Mouse (Mus musculus) heart, postnatal 0 days (tissue): Measurements from ENCODE around the gene Erlin1.

ENCODE experiments used
- CTCF ChIP-seq: IDR thresholded peaks from 2 replicates; pipeline ENCODE4 v1.5.1; 2016; ENCODE audit warnings: antibody characterized with exemption, control low read depth, low read depth
- EP300 ChIP-seq: IDR thresholded peaks from 2 replicates; pipeline ENCODE4 v1.6.1; 2016; ENCODE audit warnings: antibody characterized with exemption, low read depth

DNA sequence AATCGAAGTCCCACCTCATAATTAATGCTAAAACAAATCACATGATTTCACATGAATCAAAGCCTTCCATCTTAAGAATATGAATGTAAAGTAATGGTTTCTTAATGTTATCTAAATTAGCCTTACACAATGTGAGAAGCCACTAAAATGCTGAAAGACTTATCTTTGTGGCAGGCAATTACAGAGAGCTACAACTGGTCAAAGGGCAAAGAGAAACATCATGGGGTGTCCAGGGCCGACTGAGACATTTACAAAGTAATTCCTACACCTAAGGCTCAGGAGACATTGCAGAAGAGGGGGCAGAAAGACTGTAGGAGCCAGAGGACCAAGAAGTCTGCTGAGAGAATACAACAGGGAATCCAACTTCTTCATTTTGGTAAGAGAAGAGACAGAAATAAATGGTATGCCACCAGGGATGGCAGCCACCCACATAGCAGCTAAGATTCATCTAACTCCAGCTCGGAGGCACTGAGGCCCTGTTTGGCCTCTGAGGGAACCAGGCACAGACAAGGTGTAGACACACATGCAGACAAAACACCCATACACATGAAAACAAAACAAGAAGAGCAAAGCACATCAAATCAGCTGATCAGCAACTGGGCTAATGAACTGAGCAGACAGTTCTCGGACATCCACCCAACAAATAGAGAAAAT, 14.3 kb downstream of the Erlin1 start:
- TF ChIP-seq CTCF (no peak), EP300 (no peak)
